Mouse (Mus musculus) embryo, embryonic 11.5 days (tissue): Measurements from ENCODE around the gene Npcd.

ENCODE experiments used
- DNase-seq: peaks from one replicate; pipeline ENCODE4 v3.0.0-alpha.2; 2012; ENCODE audit warnings: low read depth, low spot score

The Npcd gene

DNA sequence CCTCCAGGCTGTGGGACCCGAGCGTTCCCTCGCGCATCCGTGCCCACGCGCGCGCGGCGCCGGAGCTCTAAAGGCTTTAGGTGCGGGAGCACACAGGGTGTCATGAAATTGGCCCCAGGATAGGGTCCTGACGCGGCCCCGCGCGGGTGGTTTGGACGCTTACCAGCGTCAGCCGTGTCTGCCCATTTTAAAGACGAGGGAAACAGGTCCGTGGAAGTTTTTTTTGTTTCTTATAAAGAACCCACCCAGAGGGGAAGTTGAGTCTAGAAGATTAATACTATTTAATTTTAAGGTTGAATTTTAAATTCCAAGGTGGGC is 91.4 kb downstream of the Npcd start:
- no peak for DNase-seq

DNA sequence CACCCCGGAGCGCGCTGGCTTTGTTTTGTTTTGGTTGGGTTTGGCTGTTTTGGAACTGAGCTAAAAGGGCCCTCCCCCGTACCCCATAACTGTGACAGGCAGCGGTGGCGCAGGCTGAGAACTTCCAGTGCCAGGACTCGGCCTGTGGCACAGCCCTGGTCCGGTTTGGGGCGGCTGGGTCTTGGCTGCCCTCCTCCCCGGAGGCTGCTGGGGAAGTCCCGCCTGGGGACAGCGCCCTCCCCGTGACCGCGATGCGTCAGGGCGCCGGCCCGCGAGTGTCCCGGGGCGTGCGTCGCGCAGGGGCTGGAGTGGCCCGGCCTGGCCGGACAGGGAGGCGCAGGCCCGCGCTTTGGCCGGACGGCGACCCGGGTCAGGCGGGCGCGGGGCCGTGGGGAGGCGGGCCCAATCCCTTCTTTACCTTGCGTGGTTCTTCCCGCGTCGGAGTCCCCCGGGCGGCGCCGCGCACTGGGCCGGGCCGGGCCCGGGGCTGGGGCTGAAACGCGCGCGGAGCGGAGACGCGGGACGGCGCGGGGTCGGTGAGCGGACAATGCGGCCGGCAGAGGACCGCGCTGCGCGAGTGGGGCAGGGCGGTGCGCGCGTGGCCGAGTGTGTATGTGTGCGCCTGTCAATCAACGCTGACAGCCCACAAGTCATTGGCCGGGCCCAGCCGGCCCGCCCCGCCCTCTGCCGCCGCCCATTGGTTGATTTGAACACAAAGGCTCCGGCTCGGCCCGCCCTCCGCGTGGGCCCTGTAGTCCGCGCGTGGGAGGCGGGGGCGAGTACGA is 91.9 kb downstream of the Npcd start, which contains the start of gene Sun2:
Sun2 (minus strand) TSS at position 616 of the 785 bp plus-strand sequence.
- DNase-seq, result peak; percentile 82

DNA sequence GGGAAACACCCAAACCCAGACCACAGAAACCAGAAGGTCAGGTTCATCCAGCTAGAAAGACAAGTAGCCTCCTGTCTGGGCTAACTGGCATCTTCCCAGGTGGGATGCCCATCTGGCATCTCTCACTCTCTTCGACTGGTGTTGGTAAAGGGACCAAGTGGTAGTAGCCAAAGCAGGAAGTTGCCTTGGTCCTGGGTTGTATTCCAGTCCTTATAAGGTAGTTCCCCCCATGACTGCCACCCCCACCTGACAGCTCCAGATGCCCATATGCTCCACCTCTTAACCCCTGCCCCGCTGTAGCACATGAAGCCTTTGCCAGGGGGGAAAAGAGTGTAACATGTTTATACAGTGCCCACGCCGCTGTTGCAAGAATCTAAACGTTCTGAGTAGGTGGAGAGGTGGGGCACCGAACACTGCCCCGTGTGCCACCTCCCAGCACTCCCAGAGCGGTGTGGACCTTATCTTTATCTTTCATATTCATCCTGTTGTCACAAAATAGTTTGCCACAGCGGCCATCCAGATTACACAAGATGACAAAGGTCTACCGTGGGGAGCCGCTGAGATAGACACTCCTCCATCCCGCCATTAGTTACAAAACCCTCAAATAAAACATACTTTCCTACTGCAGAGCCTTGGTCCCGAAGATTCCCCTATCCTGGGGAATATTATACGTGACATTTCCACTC is 92.7 kb downstream of the Npcd start:
- no peak for DNase-seq

DNA sequence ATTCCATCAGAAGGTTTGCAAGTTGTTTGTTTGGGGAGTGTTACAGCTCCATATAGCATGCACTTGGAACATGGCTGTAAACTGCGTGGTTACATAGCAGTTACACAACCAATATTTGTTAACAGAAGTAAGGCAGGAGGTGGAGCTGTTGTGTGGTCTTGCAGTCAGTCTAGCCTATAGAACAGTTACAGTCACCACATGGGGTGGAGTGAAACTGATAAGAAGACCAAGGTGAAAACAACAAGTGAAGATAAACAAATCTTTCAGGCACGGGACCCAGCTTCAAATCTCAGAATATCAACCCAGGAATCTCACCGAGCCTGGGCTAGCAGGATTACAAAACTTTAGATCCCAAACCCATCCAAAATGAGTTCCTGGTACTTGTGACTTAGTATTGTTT is 93.3 kb downstream of the Npcd start:
- DNase-seq, result no peak
